Mouse (Mus musculus) cerebellum, adult 9-11 months (tissue): ENCODE data around the gene Trex1.

Source experiments
- DNase-seq: peaks from one replicate; pipeline ENCODE4 v3.0.0; 2022

Trex1 gene

DNA sequence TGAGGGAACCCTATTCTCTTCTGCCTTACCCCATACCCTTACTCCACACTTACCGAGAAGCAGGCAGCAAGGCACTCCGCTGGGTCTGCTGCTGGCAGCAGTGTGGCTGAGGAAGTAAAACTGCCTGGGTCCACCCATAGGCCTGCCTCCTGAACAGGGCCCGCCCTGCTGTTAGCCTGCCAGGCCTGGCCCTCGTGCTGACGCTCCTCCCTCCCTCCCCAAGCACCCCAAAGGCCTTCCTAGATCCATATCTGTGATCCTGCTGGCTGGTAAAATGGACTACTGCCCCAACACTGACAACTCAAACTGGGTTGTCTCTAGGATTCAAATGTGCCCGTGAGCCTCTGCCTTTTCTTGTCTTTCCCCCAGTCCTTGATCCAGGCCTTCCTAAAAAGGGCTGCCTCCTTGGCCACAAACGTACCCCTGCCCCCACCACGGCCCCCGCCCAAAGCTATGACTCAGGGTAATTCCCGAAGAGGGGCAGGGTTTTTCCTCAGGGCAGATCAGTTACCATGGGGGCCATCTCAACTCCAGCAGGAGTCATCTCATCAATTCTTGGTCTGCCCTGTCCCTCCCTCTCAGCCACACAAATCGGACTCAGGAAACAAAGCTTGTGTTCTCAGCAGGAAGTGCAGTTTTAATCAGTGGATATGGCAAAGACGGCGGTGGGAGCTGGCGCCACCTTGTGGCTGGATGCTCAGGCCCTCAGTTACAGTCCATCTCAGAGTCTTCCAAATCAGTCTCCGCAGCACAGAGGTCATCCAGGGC lies at the start of gene Trex1:
Gene Trex1 (minus strand): TSS at position 599 of the 768 bp plus-strand sequence.
- peak; percentile 87 for DNase-seq

DNA sequence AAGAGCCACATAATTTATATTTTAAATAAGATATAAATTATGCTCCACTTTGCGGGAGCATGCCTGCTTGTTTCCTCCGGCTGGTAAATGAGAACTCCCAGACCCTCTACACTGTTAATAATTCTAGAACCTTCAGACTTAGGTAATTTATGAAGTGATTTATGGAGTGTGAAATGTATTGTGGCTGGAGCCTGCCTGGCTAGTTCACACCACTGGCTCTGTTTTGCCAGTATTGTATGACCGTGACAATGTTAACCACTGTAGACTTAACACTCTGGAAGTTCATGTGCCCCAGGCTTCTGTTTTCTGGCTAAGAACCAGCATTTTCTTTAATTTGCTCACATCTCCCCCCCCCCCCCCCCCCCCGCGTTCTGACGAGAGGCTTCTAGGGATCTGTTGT lies 47.8 kb upstream of the Trex1 start:
- no peak for DNase-seq

DNA sequence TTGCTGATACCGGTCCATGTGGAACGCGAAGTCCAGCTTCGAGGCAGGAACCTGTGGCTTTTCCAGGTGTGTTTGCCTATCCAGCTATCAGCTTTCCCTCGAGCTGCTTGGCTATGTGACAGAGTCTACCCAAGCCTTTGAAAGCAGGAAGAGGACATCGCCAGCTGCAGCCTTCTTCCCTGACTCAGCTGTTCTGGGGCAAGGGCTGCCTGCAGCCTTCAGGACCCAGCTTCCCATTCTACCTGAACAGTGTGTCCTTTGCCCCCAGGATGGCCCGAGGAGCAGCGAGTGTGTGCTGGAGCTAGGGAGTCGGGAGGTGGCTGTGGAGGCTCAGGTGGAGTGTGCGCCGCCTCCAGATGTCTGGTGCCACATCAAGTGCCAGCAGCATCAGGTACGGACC lies 46.1 kb upstream of the Trex1 start:
- no peak for DNase-seq

DNA sequence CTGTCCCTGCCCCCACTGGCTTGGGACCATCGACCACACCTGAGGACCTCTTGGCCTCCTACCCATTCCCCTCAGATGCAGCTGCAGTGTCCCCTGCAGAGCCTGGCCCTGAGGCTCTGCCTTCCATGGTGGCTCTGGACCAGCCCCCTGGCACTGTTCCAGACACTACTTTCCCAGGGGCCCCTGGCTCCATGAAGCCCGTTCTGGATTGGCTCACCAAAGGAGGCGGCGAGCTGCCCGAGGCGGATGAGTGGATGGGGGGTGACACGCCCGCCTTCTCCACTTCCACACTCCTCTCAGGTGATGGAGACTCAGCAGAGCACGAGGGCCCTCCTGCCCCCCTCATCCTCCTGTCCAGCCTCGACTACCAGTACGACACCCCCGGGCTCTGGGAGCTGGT lies 45.5 kb upstream of the Trex1 start:
- DNase-seq, result no peak

DNA sequence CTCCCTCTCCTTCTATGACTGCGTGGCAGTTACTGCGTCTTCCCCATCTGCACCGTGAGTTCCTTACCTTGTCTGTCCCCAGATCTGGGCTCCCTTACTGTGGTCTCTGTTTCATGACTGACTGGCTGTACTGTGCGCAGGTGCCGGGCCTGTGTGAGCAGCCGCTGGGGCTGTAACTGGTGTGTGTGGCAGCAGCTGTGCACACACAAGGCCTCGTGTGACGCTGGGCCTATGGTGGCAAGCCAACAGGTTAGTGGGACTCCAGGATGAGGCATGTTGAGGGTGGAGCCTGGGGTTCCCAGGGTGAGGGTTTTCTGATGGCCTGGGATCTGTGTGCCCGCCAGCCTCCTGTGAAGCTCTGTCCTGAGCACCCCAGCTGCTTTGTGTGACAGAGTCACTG lies 44.5 kb upstream of the Trex1 start:
- DNase-seq, result no peak

DNA sequence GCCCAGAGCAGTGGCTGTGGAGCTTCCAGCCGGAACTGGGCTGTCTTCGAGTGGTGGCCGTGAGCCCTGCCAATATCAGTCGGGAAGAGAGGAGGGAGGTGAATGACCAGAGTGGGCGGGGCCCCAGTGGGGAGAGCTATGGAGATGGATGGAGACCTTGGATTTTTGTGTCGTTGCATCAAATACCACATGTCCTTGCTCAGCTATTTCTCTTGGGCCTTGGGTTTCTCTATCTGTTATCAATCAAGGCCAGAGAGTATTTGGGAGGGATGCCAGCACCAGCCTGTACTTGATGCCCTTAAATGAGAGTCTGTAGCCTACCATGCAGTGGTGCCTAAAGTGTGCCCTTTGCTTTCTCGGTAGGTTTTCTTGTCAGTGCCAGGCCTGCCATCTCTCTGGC lies 43.7 kb upstream of the Trex1 start:
- DNase-seq, result no peak

DNA sequence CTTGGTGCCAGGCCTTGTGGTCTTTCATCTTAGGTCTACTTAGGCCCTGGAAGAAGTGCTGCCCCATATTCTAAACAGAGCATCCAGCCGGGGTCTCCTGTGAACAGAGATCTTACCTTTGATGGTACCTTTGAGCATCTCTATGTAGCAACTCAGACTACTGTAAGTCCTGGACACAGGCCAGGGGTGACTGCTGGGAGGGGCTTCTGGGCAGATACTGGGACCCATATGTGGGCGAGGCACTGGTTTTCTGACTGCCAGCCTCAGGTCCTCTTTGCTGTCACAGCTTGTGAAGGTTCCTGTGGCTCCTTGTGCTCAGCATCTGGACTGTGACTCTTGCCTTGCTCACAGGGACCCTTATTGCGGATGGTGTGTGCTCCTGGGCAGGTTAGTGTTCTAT lies 43.0 kb upstream of the Trex1 start:
- no peak for DNase-seq

DNA sequence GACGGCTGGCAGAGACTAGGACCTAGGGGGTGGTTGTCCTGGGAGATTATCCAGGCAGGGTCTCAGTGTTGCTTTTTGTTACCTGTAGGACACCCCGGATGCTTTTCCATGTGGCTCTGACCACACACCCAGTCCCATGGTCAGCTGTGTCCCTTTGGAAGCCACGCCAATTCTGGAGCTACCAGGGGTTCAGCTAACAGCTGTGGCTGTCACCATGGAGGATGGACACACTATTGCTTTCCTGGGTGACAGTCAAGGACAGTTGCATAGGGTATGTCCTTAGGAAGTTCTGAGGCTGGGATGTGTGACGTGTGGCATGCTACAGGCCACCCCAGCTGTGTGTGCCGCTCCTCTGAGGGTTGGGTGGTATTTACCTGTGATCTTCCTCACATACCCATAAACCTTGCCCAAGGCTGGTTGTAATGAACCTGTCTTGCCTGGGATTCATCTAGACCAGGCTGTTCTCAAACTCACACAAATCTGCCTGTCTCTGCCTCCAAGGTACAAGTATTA lies 42.5 kb upstream of the Trex1 start:
- DNase-seq, result no peak

DNA sequence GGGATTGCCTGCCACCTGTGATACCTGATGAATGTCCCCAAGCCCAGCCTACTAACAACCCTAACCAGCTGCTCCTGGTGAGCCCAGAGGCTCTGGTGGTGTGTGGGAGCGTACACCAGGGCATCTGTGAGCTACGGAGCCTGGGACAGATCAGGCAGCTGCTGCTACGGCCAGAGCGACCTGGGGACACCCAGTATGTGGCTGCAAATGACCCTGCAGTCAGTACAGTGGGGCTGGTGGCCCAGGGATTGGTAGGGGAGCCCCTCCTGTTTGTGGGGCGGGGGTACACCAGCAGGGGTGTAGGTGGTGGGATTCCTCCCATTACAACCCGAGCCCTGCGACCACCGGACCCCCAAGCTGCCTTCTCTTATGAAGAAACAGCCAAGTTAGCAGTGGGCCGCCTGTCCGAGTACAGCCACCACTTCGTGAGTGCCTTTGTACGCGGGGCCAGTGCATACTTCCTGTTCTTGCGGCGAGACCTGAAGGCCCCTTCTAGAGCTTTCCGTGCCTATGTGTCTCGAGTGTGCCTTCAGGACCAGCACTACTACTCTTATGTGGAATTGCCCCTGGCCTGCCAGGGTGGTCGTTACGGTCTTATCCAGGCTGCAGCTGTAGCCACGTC lies 40.9 kb upstream of the Trex1 start:
- DNase-seq, result no peak

DNA sequence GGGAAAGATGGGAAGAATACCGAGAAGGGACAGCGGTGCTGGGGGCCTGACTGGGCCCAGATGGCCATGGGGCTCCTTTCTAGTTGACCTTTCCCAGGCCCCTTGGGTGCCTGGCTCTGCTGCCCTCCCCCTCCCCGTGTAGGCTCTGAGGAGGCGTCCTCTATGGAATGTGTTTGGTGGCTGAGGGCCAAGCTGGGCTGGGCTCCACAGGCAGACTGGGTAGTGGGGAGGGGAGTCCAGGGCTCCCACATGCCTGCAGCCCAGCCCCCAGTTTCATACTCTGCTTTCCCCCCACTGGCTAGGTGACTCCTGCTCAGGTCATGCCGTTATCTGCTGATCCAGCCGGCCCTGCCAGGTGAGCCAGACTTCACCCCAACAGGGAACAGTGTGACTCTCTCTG lies 39.4 kb upstream of the Trex1 start:
- DNase-seq, result no peak

DNA sequence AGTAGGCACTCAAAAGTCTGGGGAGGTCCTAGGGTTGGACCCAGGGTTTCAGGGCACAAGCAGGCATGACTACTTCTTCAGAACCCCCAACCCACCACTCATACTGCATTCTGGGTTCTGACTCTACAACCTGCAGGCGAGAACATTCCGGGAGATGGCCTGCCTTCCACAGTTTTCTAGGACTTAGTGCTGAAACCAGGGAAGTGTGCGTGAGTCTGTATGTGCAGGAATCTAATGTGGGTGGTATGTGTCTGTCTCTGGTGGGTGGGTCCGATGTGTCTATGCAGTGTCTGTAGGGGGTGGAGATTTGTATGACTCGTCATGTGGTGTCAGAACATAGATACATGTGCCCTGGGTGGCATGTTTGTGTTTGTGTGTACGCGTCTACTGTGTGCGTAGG lies 38.8 kb upstream of the Trex1 start:
- no peak for DNase-seq

DNA sequence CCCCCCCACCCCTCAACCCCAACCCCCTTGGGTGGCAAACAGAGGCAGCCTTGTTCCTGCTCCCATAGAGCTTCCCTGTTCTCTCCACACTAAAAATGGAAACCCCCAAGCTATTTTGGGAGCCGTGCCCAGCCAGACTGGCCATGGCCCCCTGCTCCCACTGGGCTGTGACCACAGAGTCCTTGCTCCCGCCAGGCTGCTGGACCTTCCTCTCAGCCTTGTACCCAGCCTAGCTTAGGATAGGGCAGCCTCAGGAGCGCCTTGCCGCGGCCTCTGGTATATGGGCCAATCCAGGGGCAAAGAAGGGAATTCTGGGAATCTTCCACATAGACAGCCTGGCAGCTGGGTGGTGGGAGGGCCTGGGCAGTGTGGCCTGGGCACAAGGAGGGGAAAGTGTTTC lies 38.3 kb upstream of the Trex1 start:
- DNase-seq, result peak; percentile 72

DNA sequence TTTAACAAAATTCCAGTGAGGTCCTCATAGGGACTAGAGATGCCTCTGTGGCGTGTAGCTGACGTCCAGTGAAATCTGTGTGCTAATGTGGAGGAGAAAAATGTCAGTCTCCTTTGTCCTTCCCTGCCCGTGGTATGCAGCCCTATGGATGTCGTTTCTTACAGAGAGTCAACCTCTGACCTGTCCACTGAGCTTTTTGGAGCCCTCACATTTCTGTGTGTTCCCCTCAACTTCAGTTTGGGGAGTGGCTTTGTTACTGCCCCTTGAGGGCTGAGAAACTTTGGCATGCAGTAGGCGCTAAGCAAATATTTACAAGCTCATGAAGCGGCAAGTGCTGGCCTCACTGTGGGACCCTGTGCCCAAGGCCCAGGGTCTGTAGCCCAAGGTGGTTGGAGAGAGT lies 37.8 kb upstream of the Trex1 start:
- DNase-seq, result no peak

DNA sequence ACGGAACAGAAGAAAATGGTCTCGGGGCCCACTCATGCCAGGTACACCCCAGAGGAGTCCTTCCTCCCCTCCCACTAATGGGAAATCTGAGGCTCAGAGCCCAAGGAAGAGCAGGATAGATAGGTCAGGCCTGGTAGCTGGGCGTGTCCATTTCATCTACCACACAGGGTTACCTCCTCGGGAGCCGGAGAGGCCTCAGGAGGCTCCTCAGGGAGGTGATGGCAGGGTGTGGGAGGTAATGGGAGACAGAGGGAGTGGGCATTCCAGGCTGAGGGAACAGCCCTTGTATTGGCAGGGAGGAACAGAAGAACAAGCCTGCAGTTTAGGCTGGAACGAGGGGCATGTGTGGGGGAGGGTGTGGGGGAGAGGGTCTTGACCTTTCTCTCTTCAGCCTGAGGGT lies 37.3 kb upstream of the Trex1 start:
- DNase-seq, result no peak

DNA sequence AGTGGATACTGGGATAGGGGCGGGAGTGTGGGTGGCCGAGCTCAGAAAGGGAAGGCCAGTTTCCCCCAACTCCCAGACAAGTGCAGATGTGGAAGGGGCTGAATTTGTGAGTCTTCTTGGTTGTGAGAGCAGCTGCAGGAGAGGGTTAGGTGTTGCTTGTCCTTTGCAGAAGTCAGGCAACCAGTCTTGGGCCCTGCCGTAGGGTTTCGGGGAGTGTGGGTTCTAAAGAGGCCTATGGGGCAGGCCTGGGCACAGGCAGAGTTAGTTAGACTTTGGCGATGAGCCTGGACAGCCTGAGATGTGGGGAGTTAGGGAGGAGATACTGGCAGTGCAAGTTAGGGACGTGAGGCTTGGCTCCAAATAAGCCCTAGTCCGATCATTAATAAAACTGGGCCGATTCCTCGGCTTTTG lies 36.7 kb upstream of the Trex1 start:
- peak; percentile 42 for DNase-seq

DNA sequence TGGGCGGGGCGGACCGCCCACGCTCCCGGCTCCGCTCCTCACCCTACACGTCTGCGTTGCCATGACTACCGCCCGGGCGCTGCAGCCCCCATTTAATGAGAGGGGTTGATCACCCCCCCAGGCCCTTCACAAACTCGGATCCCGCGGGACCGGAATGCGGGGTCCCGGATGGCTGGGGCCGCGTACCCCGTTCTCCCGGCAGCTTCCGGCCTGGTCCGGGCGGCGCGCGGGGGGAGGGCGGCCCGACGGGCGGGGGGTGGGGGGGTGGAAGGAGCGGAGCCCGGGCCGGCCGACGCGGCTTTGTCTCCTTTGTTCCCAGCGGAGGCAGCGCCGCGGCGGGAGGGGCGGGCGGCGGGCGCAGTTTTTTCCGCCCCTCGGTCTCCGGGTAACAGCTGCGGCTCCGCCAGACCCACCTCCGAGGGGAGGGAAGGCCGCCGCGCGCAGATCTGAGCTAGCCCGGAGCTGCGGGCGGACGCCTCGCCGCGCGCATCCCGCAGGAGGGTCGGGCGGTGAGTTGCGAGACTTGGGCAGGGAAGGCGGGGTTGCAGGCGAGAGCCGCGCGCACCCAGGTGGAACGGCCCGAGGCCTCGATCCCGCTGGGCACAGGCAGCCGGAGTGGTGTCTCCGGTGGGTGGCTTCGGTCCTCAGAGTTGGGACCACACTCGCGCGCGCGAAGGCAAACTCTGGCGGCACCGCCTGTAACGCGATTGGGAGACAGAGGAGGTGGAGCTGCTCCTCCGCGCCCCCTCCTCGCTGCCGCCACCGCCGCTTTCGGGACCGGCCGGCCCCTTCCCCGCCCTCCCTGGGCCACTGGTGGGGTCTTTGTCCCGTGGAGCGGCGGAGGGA lies 35.8 kb upstream of the Trex1 start, which contains the start of gene Plxnb1:
Gene Plxnb1 (plus strand): TSS at position 253 of the 846 bp plus-strand sequence.
- peak; percentile 65 for DNase-seq

DNA sequence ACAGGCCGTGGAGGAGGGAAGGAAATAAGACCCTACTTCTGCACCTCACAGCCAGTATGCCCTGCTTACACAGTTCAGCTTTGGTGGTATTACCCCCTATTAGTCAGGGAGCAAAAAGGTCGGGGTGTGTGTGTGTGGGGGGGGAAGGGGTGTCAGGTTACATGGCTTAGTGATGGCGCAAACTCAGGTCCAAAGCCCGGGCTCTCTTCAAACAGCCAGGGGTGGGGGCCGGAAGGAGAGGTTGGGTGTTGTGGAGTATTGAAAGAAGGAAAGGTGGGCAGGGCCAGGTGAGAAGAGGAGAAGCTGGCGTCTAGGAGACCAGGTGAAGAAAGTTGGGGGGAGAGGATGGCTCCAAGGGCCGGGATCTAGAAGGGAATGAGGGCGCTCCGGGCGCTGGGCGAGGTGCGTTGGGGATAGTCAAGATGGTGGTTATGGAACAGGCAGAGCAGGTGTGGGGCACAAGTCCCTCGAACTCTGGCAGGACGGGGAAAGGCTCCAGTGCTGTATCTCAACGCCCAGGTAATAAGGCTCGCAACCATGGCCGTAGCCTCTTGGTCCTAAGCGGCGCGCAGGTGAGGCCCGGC lies 35.1 kb upstream of the Trex1 start:
- DNase-seq, result no peak

DNA sequence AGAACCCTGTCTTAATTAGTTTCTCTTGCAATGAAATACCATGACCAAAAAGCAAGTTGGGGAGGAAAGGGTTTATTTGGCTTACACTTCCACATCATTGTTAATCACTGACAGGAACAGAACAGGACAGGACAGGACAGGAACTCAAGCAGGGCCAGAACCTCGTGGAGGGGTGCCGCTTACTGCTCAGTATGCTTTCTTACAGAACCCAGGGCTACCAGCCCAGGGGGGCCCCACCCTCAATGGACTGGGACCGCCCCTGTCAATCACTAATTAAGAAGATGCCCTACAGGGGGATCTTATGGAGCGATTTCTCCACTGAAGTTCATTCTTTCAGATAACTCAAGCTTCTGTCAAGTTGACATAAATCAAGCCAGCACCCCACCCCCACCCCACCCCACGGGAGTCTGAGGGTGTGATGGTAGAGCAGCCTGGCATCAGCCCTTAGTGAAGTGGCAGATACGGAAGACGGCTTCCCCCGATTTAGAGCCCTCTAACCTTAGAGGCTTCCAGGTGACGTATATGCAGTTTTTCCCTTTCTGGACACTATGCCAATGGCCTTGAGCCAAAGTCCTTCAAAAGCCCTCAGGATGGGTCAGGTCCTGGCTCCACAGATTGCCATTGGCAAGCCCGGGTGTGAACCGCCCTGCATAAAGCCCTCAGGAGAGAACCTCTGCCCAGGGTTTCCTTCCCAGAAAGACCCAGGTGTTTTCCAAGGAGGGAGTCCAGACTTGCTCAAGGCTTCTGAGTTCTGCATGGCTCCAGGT lies 34.4 kb upstream of the Trex1 start:
- no peak for DNase-seq

DNA sequence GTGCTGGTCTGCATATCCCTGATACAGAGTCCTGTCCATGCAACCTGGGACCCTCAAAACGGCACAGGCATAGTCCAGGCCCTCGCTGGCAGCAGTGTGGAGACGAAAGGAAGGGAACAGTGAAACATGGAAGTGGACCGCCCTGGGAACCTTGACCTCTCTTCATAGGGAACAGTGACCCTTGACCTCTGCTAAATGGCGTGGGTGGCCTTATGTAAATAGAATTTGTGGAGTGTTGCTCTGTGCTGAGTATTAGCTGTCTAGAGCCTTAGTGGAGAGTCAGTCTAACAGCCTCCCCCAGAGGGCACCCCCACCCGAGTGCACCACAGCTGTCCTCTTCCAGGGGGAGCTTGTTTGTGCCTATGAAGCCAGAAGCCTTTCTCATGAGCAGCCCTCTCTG lies 33.3 kb upstream of the Trex1 start:
- no peak for DNase-seq

DNA sequence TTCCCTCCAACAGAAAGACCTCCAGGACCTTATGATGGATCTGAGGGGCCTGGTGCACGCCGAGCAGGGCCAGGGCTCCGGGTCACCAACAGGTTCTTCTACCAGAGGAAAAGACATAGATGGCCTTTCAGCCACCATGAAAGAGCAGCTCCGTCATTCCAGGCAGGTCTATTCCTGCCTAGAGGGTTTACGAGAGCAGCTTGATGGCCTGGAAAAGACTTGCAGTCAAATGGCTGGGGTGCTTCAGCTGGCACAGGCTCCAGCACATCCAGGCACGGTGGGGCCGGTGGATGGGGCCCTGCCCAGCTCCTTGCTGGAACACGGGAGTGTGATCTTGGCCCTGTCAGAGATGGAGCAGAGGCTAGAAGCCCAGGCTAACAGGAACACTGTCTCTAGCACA lies 32.3 kb upstream of the Trex1 start:
- DNase-seq, result no peak

DNA sequence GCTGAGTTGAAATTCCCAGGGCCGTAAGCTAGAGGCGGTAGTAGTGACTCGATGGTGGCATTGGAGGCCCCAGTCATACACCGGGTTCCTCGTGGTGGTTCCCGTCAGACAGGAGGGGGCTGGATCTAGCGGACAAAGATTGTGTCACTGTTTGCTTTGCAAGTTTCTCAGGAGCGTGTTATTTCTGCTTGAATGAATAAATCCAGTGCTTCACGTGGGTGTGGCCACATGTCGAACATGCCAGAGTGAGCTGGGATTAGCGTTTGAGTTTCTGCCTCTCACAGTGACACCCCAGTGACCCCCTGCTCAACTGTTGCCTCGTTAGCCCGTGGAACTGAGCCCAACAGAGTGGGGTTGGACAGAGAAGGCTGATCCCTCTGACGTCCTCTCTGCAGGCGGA lies 30.9 kb upstream of the Trex1 start:
- no peak for DNase-seq

DNA sequence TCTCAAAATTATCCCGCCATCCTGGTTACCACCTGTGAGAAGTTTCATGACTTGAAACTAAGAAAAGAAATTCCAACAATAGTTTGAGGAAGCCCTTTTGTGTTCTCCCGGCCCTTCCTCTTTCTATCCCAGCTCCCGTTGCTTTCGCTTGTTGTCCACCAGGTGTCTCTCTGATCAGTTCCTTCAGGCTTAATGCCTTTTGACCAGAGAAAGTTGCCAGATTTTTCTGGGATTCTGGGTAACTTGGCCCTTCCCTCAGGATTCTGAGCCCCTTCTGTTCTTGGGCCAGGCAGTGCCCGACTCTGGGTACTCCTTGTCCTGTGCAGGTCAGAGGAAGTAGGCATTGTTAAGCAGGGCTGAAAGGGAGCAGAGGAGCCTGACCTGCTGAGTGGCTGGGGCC lies 28.5 kb upstream of the Trex1 start:
- DNase-seq, result peak; percentile 49
